ENCODE assay signal across 9 mouse cellular contexts in the genomic region with DNA sequence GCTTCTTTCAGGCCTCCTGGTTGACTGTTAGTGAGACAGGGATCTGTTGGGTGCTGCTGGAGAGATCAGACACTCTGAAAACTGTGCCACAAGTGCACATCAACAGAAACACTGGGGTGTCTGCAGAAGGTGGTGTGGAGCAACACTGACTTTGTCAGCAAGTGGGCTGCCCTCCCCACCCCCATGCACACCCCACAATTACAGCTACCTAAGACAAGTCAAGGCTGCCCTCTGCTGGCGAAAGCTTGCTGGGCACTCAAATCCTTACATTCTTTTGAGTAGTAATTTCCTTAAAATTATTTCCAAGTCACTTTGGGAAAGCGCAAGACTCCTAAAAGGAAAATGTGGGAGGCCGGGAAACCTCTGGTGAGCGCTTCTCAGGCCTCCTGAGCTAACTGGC. TPM values are rescaled to one million over a fixed set of nuclear protein-coding genes. Genes with fewer than 3 reads are reported as not detected.
DNase-seq lines count a peak whose midpoint lies in the region; ATAC-seq and TF ChIP-seq lines count a peak whose summit lies in the region.
"Had no signal": no experiment of that assay in that cellular context is flagged by ENCODE, and none has a peak within 500 bp of the region (broad histone marks: within the 10 kb centered on the region; RNA-seq: fewer than 3 reads in every experiment).

No protein-coding gene starts in this region.

- no peak overlapping the region for H3K9ac ChIP-seq in liver, embryonic 12.5 days
- no peak overlapping the region for H3K9ac ChIP-seq in embryonic facial prominence, embryonic 11.5 days (replicated peaks; ENCODE audit: low read length)
- H3K9ac ChIP-seq in kidney, postnatal 0 days (ENCODE audit: low read depth, low read length): no peak overlapping the region

- H3K4me3 ChIP-seq in liver, embryonic 12.5 days: no peak overlapping the region
- no peak overlapping the region for H3K4me3 ChIP-seq in embryonic facial prominence, embryonic 11.5 days (ENCODE audit: low read depth, low read length)
- no peak overlapping the region for H3K4me3 ChIP-seq in kidney, postnatal 0 days (replicated peaks; ENCODE audit: low read depth, low read length)

- no peak for ATAC-seq in liver, embryonic 12.5 days
- ATAC-seq in embryonic facial prominence, embryonic 11.5 days (replicated peaks; ENCODE audit: insufficient number of reproducible peaks, low FRiP score, low TSS enrichment, low read depth): no peak
- ATAC-seq in kidney, postnatal 0 days (replicated peaks; ENCODE audit: low FRiP score, low read depth): no peak
- no peak for ATAC-seq in inflammation-experienced regulatory T-cells, adult 6 months

- H3K4me1 ChIP-seq in liver, embryonic 12.5 days: peaks cover 8% of the 10 kb centered on the region
- peaks cover 4% of the 10 kb centered on the region; the same call in 1 of the 2 replicates for H3K4me1 ChIP-seq in embryonic facial prominence, embryonic 11.5 days (ENCODE audit: control insufficient read depth, insufficient read depth, low read length)
- H3K4me1 ChIP-seq in kidney, postnatal 0 days (replicated peaks; ENCODE audit: insufficient read depth, low read length): 0 out of 2 replicates have a peak, but pooled peaks cover 5% of the 10 kb centered on the region

- 8% methylated on average over 4 of the region's 4 CpGs for WGBS in liver, embryonic 12.5 days (ENCODE audit: insufficient replicate concordance)
- 13% methylated on average over 4 of the region's 4 CpGs for WGBS in embryonic facial prominence, embryonic 11.5 days
- 8% methylated on average over 4 of the region's 4 CpGs for WGBS in kidney, postnatal 0 days

- no peaks in the 10 kb centered on the region for H3K36me3 ChIP-seq in liver, embryonic 12.5 days
- no peaks in the 10 kb centered on the region for H3K36me3 ChIP-seq in embryonic facial prominence, embryonic 11.5 days (replicated peaks; ENCODE audit: control insufficient read depth, insufficient read depth, low read depth, low read length)
- no peaks in the 10 kb centered on the region for H3K36me3 ChIP-seq in kidney, postnatal 0 days (ENCODE audit: insufficient read depth, low read length)

- TF ChIP-seq CTCF in kidney, postnatal 0 days (IDR thresholded peaks at IDR 0.05; ENCODE audit: low read depth): peak; percentile 88

- no peaks in the 10 kb centered on the region for H3K9me3 ChIP-seq in liver, embryonic 12.5 days (replicated peaks)
- no peaks in the 10 kb centered on the region for H3K9me3 ChIP-seq in embryonic facial prominence, embryonic 11.5 days (replicated peaks; ENCODE audit: control insufficient read depth, low read length)
- no peaks in the 10 kb centered on the region for H3K9me3 ChIP-seq in kidney, postnatal 0 days (replicated peaks; ENCODE audit: low read length)

- no peak overlapping the region for H3K27ac ChIP-seq in liver, embryonic 12.5 days
- H3K27ac ChIP-seq in embryonic facial prominence, embryonic 11.5 days (replicated peaks; ENCODE audit: low read depth, low read length): no peak overlapping the region
- no peak overlapping the region for H3K27ac ChIP-seq in kidney, postnatal 0 days

- H3K27me3 ChIP-seq in liver, embryonic 12.5 days (replicated peaks): peaks cover 14% of the 10 kb centered on the region; the same call in 1 of the 2 replicates
- H3K27me3 ChIP-seq in embryonic facial prominence, embryonic 11.5 days (ENCODE audit: control insufficient read depth, insufficient read depth, low read length): no peaks in the 10 kb centered on the region
- H3K27me3 ChIP-seq in kidney, postnatal 0 days (ENCODE audit: insufficient read depth, low read length): no peaks in the 10 kb centered on the region

- DNase-seq in liver: peak; percentile 74
- DNase-seq in ZHBTc4 (ENCODE audit: low read depth, low spot score): peak; percentile 77
- DNase-seq in embryonic facial prominence, embryonic 11.5 days (ENCODE audit: low spot score): peak; percentile 88
- DNase-seq in kidney, postnatal 0 days (ENCODE audit: low spot score): peak; percentile 82
- peak; percentile 48 to 58 for DNase-seq in lung, adult 18-20 months
- DNase-seq in right cerebral cortex, postnatal 4 days: peak; percentile 92

- no peak overlapping the region for H3K4me2 ChIP-seq in liver, embryonic 12.5 days
- no peak overlapping the region for H3K4me2 ChIP-seq in embryonic facial prominence, embryonic 11.5 days (ENCODE audit: low read depth, low read length)
- H3K4me2 ChIP-seq in kidney, postnatal 0 days (ENCODE audit: low read length): no peak overlapping the region

RNA-seq across cellular contexts. Expression of a gene that starts 3.7 kb away (rescaled TPM):
- polyA plus RNA-seq in liver, embryonic 12.5 days (2016; fragmentation: Nextera tagmentation; extraction: Ambion mirVana): 117 and 119 TPM in 2 replicates
- polyA plus RNA-seq in embryonic facial prominence, embryonic 11.5 days (2014; fragmentation: Nextera tagmentation; extraction: Ambion mirVana): 155 and 158 TPM in 2 replicates
- polyA plus RNA-seq in kidney, postnatal 0 days (2015; fragmentation: Nextera tagmentation; extraction: Ambion mirVana): 117 and 124 TPM in 2 replicates
- polyA plus RNA-seq in inflammation-experienced regulatory T-cells, adult 6 months (2017; shearing (Covaris generic)): 10 to 100 TPM; 29.2 to 50.7 (median 50.2) TPM

RNA-seq across cellular contexts. Expression of a gene that starts 18.7 kb away (rescaled TPM):
- polyA plus RNA-seq in liver, embryonic 12.5 days (2016; fragmentation: Nextera tagmentation; extraction: Ambion mirVana): 0.10 TPM in 1 of 2 replicates, not detected in the other
- polyA plus RNA-seq in embryonic facial prominence, embryonic 11.5 days (2014; fragmentation: Nextera tagmentation; extraction: Ambion mirVana): 0.94 and 1.4 TPM in 2 replicates
- polyA plus RNA-seq in kidney, postnatal 0 days (2015; fragmentation: Nextera tagmentation; extraction: Ambion mirVana): 0.10 and 0.11 TPM in 2 replicates
- polyA plus RNA-seq in inflammation-experienced regulatory T-cells, adult 6 months (2017; shearing (Covaris generic)): 1 to 10 TPM; 4.6 to 6.3 (median 6.0) TPM
- polyA plus RNA-seq: heart, embryonic 14.5 days had no signal

RNA-seq across cellular contexts. Expression of a gene that starts 24.1 kb away (rescaled TPM):
- 305 and 313 TPM in 2 replicates for polyA plus RNA-seq in liver, embryonic 12.5 days (2016; fragmentation: Nextera tagmentation; extraction: Ambion mirVana)
- 46.6 and 56.5 TPM in 2 replicates for polyA plus RNA-seq in embryonic facial prominence, embryonic 11.5 days (2014; fragmentation: Nextera tagmentation; extraction: Ambion mirVana)
- 20.9 and 21.2 TPM in 2 replicates for polyA plus RNA-seq in kidney, postnatal 0 days (2015; fragmentation: Nextera tagmentation; extraction: Ambion mirVana)
- 100 to 1,000 TPM; 115 to 138 (median 124) TPM for polyA plus RNA-seq in inflammation-experienced regulatory T-cells, adult 6 months (2017; shearing (Covaris generic))

RNA-seq across cellular contexts. Expression of a gene that starts 56.1 kb away (rescaled TPM):
- polyA plus RNA-seq in liver, embryonic 12.5 days (2016; fragmentation: Nextera tagmentation; extraction: Ambion mirVana): 3.3 and 4.4 TPM in 2 replicates
- polyA plus RNA-seq in embryonic facial prominence, embryonic 11.5 days (2014; fragmentation: Nextera tagmentation; extraction: Ambion mirVana): 26.2 and 26.6 TPM in 2 replicates
- polyA plus RNA-seq in kidney, postnatal 0 days (2015; fragmentation: Nextera tagmentation; extraction: Ambion mirVana): 33.7 and 35.8 TPM in 2 replicates
- 10 to 100 TPM in 2 of 3 experiments, 1 to 10 TPM in 1; 5.9 to 16.6 (median 14.8) TPM for polyA plus RNA-seq in inflammation-experienced regulatory T-cells, adult 6 months (2017; shearing (Covaris generic))
